18 mouse cellular contexts compared by ENCODE assay signal in genomic region chr15:12468625-12469024, GRCm38 (mm10).
"Had no signal": no experiment of that assay in that cellular context is flagged by ENCODE, and none has a peak within 500 bp of the region (broad histone marks: within the 10 kb centered on the region; RNA-seq: fewer than 3 reads in every experiment).

No protein-coding gene starts in this region.

- ATAC-seq: liver, postnatal 0 days; midbrain, embryonic 15.5 days had no signal

- H3K4me1 ChIP-seq: midbrain, embryonic 15.5 days; stomach, embryonic 15.5 days had no signal

- H3K9ac ChIP-seq: liver, embryonic 14.5 days; liver, postnatal 0 days; midbrain, embryonic 12.5 days; midbrain, embryonic 15.5 days; neural tube, embryonic 13.5 days; stomach, embryonic 15.5 days had no signal

- H3K27ac ChIP-seq: liver, embryonic 14.5 days; midbrain, embryonic 12.5 days; midbrain, embryonic 15.5 days; neural tube, embryonic 13.5 days; stomach, embryonic 15.5 days had no signal

- H3K36me3 ChIP-seq: midbrain, embryonic 12.5 days; midbrain, embryonic 15.5 days; neural tube, embryonic 13.5 days; stomach, embryonic 15.5 days had no signal

- H3K4me2 ChIP-seq: liver, embryonic 11.5 days; midbrain, embryonic 12.5 days; midbrain, embryonic 15.5 days; neural tube, embryonic 13.5 days; stomach, embryonic 15.5 days had no signal

- DNase-seq: kidney, adult 18-20 months; kidney, adult 9 months; kidney, postnatal 14 days; kidney, postnatal 4 days; liver, postnatal 0 days; lung, postnatal 14 days; lung, postnatal 4 days; retina, postnatal 1 day; right cerebral cortex, postnatal 25 days; spleen, adult 18-20 months; thymus, postnatal 25 days had no signal

- H3K9me3 ChIP-seq: midbrain, embryonic 12.5 days; midbrain, embryonic 15.5 days; neural tube, embryonic 13.5 days; stomach, embryonic 15.5 days had no signal

- H3K27me3 ChIP-seq: midbrain, embryonic 12.5 days; midbrain, embryonic 15.5 days; neural tube, embryonic 13.5 days; stomach, embryonic 15.5 days had no signal

- H3K4me3 ChIP-seq: midbrain, embryonic 12.5 days; midbrain, embryonic 15.5 days; myocyte; neural tube, embryonic 13.5 days; stomach, embryonic 15.5 days had no signal
